Mouse (Mus musculus) olfactory bulb, adult 2 months (tissue): ENCODE measurements around the gene Nipal4.

Source experiments
- CTCF ChIP-seq: fragments of 200-500 bp; IDR thresholded peaks from 2 replicates; pipeline ENCODE4 v1.5.1; 2012; ENCODE audit warnings: low read depth, mild to moderate bottlenecking, low read length, moderate library complexity; ENCODE audit not compliant: insufficient read depth
- POLR2A ChIP-seq: fragments of 200-500 bp; IDR thresholded peaks from 2 replicates; pipeline ENCODE4 v1.6.1; 2012; ENCODE audit warnings: mild to moderate bottlenecking, low read depth, low read length, moderate library complexity; ENCODE audit not compliant: insufficient read depth

- TF ChIP-seq CTCF (no peak), POLR2A (no peak)
Measured at GRCm38 (mm10) chr11:46143342-46143741, 23.0 kb downstream of the Nipal4 start.
